Mouse (Mus musculus): Measurements from ENCODE around the gene Fam92b.

DNA sequence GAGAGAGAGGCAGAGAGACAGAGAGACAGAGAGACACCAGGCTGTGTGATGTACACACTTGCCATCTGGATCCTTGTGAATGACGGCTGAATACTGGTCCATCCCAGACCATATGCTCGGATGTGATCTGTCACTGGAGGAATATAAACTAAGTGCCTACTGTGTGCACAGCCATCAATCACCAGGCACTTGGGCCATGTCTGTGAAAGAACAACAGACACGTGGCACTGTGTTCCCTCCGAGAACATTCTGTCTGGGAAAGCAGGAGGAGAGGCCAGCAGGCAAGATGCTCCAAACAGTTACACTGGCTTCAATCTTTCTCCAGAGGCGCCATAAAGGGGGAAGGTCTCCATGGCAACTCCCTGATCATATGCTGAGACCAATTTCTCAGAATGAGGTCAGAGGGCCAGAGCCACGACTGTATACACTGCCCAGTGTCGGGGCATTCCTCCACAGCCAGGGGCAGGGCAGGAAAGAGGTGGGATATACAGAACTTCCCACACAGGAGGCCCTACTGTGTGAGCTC lies 3.2 kb upstream of the Fam92b start:
- TF ChIP-seq CTCF (IDR thresholded peaks at IDR 0.05; ENCODE audit: insufficient read depth, low read length): no peak
- TF ChIP-seq POLR2A (IDR thresholded peaks at IDR 0.05; ENCODE audit: borderline replicate concordance, extremely low read depth, low read depth, low read length): no peak

Measured in lung, adult 2 months (tissue).